Mouse (Mus musculus): ENCODE measurements around the gene Mt2. TPM values are rescaled to one million over a fixed set of nuclear protein-coding genes. Genes with fewer than 3 reads are reported as not detected.

The Mt2 gene
- polyA plus RNA-seq, 1 experiment from 2014 or later, result 47.5 TPM

DNA sequence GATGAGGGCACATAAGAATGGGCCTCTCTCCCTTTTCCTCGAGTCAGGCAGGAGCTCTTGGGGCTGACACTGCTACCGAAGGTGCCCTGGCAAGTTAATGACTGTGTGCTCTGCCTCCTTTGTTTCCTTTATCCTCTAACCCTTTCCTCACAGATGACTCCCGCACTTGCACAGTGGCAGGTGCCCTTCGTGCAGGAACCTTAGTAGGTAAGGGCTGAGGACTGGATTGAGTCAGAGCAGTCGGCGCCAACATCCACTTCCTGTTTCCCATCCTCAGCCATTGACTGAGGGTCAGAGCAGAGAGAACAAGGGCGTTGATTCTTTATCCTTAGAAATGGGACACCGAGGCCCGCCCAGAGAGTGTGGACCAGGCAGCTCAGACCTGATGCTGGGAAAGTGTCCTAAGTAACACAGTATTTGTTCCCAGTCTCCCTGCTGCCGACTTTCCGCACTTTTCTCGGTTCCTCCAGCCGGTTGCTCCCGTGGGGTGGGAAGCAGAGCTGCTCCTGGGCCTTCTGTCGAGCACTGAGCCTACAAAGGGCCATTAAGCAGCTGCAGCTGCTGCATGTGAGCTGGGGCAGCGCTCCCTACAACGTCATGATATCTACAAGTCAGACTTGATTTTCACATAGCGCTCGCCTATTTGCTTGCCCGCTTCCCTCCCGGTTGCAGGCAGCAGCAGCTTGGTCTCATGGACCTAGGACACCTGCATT, 15.0 kb downstream of the Mt2 start:
- peak; percentile 49 for DNase-seq (ENCODE audit: low spot score)
- H3K9ac ChIP-seq (ENCODE audit: low read length), result no peak overlapping the region
- 39% methylated on average over 21 of the region's 21 CpGs for WGBS
- H3K9me3 ChIP-seq (replicated peaks; ENCODE audit: control insufficient read depth, low read length), result no peaks in the 10 kb centered on the region
- peaks cover 14% of the 10 kb centered on the region for H3K4me1 ChIP-seq (ENCODE audit: control insufficient read depth, insufficient read depth, low read length)
- ATAC-seq, result no peak
- no peak overlapping the region for H3K4me2 ChIP-seq (ENCODE audit: low read length)
- H3K27ac ChIP-seq (ENCODE audit: low read depth, low read length), result no peak overlapping the region
- H3K36me3 ChIP-seq (ENCODE audit: control insufficient read depth, insufficient read depth, low read length), result no peaks in the 10 kb centered on the region
- peaks cover 33% of the 10 kb centered on the region for H3K27me3 ChIP-seq (replicated peaks; ENCODE audit: control insufficient read depth, insufficient read depth, low read length)
- no peak overlapping the region for H3K4me3 ChIP-seq (ENCODE audit: low read depth, low read length)

DNA sequence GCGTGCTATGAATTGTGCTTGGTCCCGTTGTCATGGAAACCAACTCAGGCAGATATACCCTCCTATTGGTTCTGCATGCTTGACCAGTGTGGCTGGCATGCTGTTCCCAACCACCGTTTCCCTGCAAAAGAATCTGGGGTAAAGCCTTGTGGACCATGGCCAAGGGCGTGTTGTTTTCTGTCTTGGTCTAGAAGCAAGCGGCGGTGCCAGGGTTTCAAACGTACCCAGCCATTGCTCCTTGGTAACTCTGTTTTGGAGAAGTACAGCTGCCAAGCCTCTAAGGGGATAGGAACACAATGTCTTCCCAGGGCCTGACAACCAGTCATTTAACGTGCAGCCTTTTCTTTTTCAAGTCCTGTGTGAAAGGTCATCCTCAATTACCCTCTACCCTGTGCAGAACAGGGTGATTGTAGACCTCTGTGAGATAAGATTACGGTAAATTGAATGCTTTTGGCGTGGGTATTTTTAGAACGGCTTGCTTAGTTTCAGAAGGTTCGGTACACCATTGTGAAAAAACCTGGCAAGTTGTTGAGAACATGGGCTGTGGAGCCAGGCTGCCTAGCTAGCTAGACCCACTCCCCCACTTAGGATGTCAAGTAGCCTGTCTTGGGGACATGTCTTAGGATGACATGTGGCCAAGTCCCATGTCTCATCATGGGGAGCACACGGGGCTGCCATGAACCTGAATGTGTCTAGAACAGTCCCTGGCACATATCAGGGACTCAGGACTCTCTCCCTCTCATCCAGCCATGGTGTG, 17.0 kb downstream of the Mt2 start:
- H3K27me3 ChIP-seq (replicated peaks; ENCODE audit: control insufficient read depth, insufficient read depth, low read length), result peaks cover 13% of the 10 kb centered on the region
- H3K4me1 ChIP-seq (ENCODE audit: control insufficient read depth, insufficient read depth, low read length), result peaks cover 4% of the 10 kb centered on the region
- H3K27ac ChIP-seq (ENCODE audit: low read depth, low read length), result no peak overlapping the region
- peak; percentile 54 for DNase-seq (ENCODE audit: low spot score)
- 73% methylated on average over 13 of the region's 13 CpGs for WGBS
- no peaks in the 10 kb centered on the region for H3K36me3 ChIP-seq (ENCODE audit: control insufficient read depth, insufficient read depth, low read length)
- no peak; the same call in 1 of the 2 replicates for ATAC-seq
- no peaks in the 10 kb centered on the region for H3K9me3 ChIP-seq (replicated peaks; ENCODE audit: control insufficient read depth, low read length)
- H3K9ac ChIP-seq (ENCODE audit: low read length), result no peak overlapping the region
- no peak overlapping the region for H3K4me2 ChIP-seq (ENCODE audit: low read length)
- H3K4me3 ChIP-seq (ENCODE audit: low read depth, low read length), result no peak overlapping the region

- peaks cover 4% of the 10 kb centered on the region for H3K4me1 ChIP-seq (ENCODE audit: control insufficient read depth, insufficient read depth, low read length)
- H3K27me3 ChIP-seq (replicated peaks; ENCODE audit: control insufficient read depth, insufficient read depth, low read length), result peaks cover 4% of the 10 kb centered on the region; the same call in 1 of the 2 replicates
- H3K4me3 ChIP-seq (ENCODE audit: low read depth, low read length), result 0 out of 2 replicates have a peak overlapping the region, but pooled peaks have one; percentile 3
- DNase-seq (ENCODE audit: low spot score) (no peak), ATAC-seq (no peak)
- H3K4me2 ChIP-seq (ENCODE audit: low read length), result peak overlapping the region; percentile 27; the same call in 1 of the 2 replicates
- H3K9me3 ChIP-seq (replicated peaks; ENCODE audit: control insufficient read depth, low read length), result no peaks in the 10 kb centered on the region
- 33% methylated on average over 21 of the region's 21 CpGs for WGBS
- H3K9ac ChIP-seq (ENCODE audit: low read length), result no peak overlapping the region
- H3K27ac ChIP-seq (ENCODE audit: low read depth, low read length), result no peak overlapping the region
- no peaks in the 10 kb centered on the region for H3K36me3 ChIP-seq (ENCODE audit: control insufficient read depth, insufficient read depth, low read length)
Observed at GRCm38 (mm10) chr8:94191101-94191691, 18.7 kb downstream of the Mt2 start.

DNA sequence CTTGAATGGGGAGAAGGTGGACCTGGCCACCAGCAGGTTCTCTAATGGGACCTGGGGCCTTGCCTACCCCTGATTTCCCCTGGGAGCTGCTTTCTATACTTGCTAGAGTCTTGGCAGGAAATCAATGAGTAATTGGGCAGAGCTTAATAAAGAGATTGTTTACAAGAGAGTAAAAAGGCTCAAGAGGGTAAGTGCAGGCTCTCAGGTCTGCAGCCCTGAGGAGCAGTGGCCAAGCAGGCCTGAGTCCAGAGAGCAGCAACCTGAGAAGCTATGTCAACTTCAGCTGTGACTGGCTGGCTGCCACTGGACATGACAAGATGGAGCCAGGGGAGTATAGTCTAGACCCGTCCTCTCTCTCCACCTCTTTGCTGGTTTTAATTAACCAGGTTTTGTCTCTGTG, 20.5 kb downstream of the Mt2 start:
- ATAC-seq, result no peak
- Histone ChIP-seq H3K4me2 (ENCODE audit: low read length) (no peak overlapping the region), H3K4me1 (ENCODE audit: control insufficient read depth, insufficient read depth, low read length) (peaks cover 4% of the 10 kb centered on the region), H3K27me3 (replicated peaks; ENCODE audit: control insufficient read depth, insufficient read depth, low read length) (no peaks in the 10 kb centered on the region), H3K36me3 (ENCODE audit: control insufficient read depth, insufficient read depth, low read length) (no peaks in the 10 kb centered on the region), H3K9ac (ENCODE audit: low read length) (no peak overlapping the region), H3K9me3 (replicated peaks; ENCODE audit: control insufficient read depth, low read length) (no peaks in the 10 kb centered on the region), H3K4me3 (ENCODE audit: low read depth, low read length) (no peak overlapping the region), H3K27ac (ENCODE audit: low read depth, low read length) (no peak overlapping the region)
- WGBS, result 32% methylated on average over 1 of the region's 1 CpGs
- peak; percentile 57 for DNase-seq (ENCODE audit: low spot score)

- Histone ChIP-seq H3K4me3 (ENCODE audit: low read depth, low read length) (no peak overlapping the region), H3K9me3 (replicated peaks; ENCODE audit: control insufficient read depth, low read length) (no peaks in the 10 kb centered on the region), H3K4me1 (ENCODE audit: control insufficient read depth, insufficient read depth, low read length) (no peaks in the 10 kb centered on the region), H3K9ac (ENCODE audit: low read length) (no peak overlapping the region), H3K4me2 (ENCODE audit: low read length) (no peak overlapping the region), H3K27me3 (replicated peaks; ENCODE audit: control insufficient read depth, insufficient read depth, low read length) (no peaks in the 10 kb centered on the region), H3K27ac (ENCODE audit: low read depth, low read length) (no peak overlapping the region), H3K36me3 (ENCODE audit: control insufficient read depth, insufficient read depth, low read length) (no peaks in the 10 kb centered on the region)
- 90% methylated on average over 7 of the region's 7 CpGs for WGBS
- no peak for DNase-seq (ENCODE audit: low spot score)
- no peak for ATAC-seq
Observed at GRCm38 (mm10) chr8:94194591-94195223, 22.2 kb downstream of the Mt2 start.

- peak; percentile 91 for DNase-seq (ENCODE audit: low spot score)
- no peaks in the 10 kb centered on the region for H3K9me3 ChIP-seq (replicated peaks; ENCODE audit: control insufficient read depth, low read length)
- no peaks in the 10 kb centered on the region for H3K36me3 ChIP-seq (ENCODE audit: control insufficient read depth, insufficient read depth, low read length)
- no peak overlapping the region for H3K4me3 ChIP-seq (ENCODE audit: low read depth, low read length)
- H3K4me2 ChIP-seq (ENCODE audit: low read length), result no peak overlapping the region
- ATAC-seq, result peak; percentile 62
- no peak overlapping the region for H3K27ac ChIP-seq (ENCODE audit: low read depth, low read length)
- no peaks in the 10 kb centered on the region for H3K4me1 ChIP-seq (ENCODE audit: control insufficient read depth, insufficient read depth, low read length)
- no peaks in the 10 kb centered on the region for H3K27me3 ChIP-seq (replicated peaks; ENCODE audit: control insufficient read depth, insufficient read depth, low read length)
- no peak overlapping the region for H3K9ac ChIP-seq (ENCODE audit: low read length)
- WGBS, result 45% methylated on average over 10 of the region's 10 CpGs
Observed at GRCm38 (mm10) chr8:94199202-94199869, 26.9 kb downstream of the Mt2 start.

- H3K27ac ChIP-seq (ENCODE audit: low read depth, low read length), result no peak overlapping the region
- no peaks in the 10 kb centered on the region for H3K4me1 ChIP-seq (ENCODE audit: control insufficient read depth, insufficient read depth, low read length)
- ATAC-seq, result no peak
- no peaks in the 10 kb centered on the region for H3K9me3 ChIP-seq (replicated peaks; ENCODE audit: control insufficient read depth, low read length)
- H3K4me3 ChIP-seq (ENCODE audit: low read depth, low read length), result no peak overlapping the region
- no peaks in the 10 kb centered on the region for H3K36me3 ChIP-seq (ENCODE audit: control insufficient read depth, insufficient read depth, low read length)
- H3K27me3 ChIP-seq (replicated peaks; ENCODE audit: control insufficient read depth, insufficient read depth, low read length), result no peaks in the 10 kb centered on the region
- DNase-seq (ENCODE audit: low spot score), result no peak
- H3K9ac ChIP-seq (ENCODE audit: low read length), result no peak overlapping the region
- no peak overlapping the region for H3K4me2 ChIP-seq (ENCODE audit: low read length)
- 60% methylated on average over 3 of the region's 3 CpGs for WGBS
Observed at GRCm38 (mm10) chr8:94204043-94204442, 31.6 kb downstream of the Mt2 start.

DNA sequence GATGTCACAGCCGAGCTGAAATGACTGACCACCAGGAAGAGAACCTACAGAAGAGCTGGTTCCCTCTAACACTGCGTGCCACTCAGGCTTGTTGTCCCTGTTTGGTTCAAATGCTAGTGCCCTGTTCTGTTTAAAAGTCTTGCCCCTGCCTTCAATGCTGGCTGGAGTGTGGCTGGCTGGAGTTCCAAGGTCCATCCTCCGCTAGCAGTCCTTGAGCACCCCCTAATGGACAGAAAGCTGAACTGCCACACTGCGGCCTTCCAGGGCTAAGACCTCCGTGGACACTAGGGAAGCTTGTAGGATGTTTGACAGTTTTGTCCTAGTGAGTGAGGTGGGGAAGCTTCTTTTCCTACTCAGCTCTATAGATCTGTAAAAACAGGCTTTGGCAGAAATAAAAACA, 33.3 kb downstream of the Mt2 start:
- ATAC-seq (peak; percentile 58), DNase-seq (ENCODE audit: low spot score) (peak; percentile 74)
- H3K9ac ChIP-seq (ENCODE audit: low read length), result no peak overlapping the region
- no peaks in the 10 kb centered on the region for H3K4me1 ChIP-seq (ENCODE audit: control insufficient read depth, insufficient read depth, low read length)
- H3K27ac ChIP-seq (ENCODE audit: low read depth, low read length), result no peak overlapping the region
- H3K4me2 ChIP-seq (ENCODE audit: low read length), result no peak overlapping the region
- no peaks in the 10 kb centered on the region for H3K9me3 ChIP-seq (replicated peaks; ENCODE audit: control insufficient read depth, low read length)
- H3K27me3 ChIP-seq (replicated peaks; ENCODE audit: control insufficient read depth, insufficient read depth, low read length), result no peaks in the 10 kb centered on the region
- H3K4me3 ChIP-seq (ENCODE audit: low read depth, low read length), result no peak overlapping the region
- H3K36me3 ChIP-seq (ENCODE audit: control insufficient read depth, insufficient read depth, low read length), result no peaks in the 10 kb centered on the region
- WGBS, result 15% methylated on average over 5 of the region's 5 CpGs
